Mouse (Mus musculus) thymus, adult 2 months (tissue): ENCODE data around the gene Ankrd36.

Experiments used
- CTCF ChIP-seq: fragments of 200-500 bp; IDR thresholded peaks from 2 replicates; pipeline ENCODE4 v1.5.1; 2012; ENCODE audit warnings: mild to moderate bottlenecking, control low read depth, low read length, moderate library complexity, borderline replicate concordance; ENCODE audit not compliant: control insufficient read depth, poor library complexity, insufficient read depth; ENCODE audit errors: extremely low read depth
- POLR2A ChIP-seq: fragments of 200-500 bp; IDR thresholded peaks from 2 replicates; pipeline ENCODE4 v1.6.1; 2012; ENCODE audit warnings: mild to moderate bottlenecking, low read length, control low read depth, moderate library complexity; ENCODE audit not compliant: control insufficient read depth, poor library complexity, insufficient read depth; ENCODE audit errors: extremely low read depth

DNA sequence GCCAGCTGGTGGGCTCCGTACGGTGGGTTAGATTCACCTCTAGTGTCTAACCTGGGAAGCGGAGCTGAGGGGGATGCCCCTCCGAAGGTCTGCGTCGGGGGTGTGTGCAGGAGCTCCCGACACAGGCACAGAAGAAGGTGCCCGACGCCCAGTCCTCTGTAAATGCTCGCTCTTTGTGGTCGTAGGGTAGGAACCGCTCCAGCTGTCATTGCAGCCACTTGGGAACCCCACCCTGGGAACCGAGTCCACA is 48.3 kb upstream of the Ankrd36 start:
- TF ChIP-seq CTCF (no peak), POLR2A (no peak)
